Mouse (Mus musculus) intestine, embryonic 15.5 days (tissue): ENCODE measurements around the gene Eef1akmt2. TPM values are rescaled to one million over a fixed set of nuclear protein-coding genes. Genes with fewer than 3 reads are reported as not detected.

ENCODE experiments used
- ATAC-seq: fragments of 200-750 bp; cut with Nextera tagmentation; 2 replicates; pipeline ENCODE4 v1.8.0; 2017; ENCODE audit warnings: moderate TSS enrichment, moderate library complexity
- H3K27ac ChIP-seq: fragments of 300-500 bp; sonication (generic); 2 replicates; pipeline ENCODE4 v1.5.1; 2015; ENCODE audit warnings: mild to moderate bottlenecking, inconsistent platforms
- H3K27me3 ChIP-seq: fragments of 300-500 bp; sonication (generic); replicated peaks from 2 replicates; pipeline ENCODE4 v1.6.1; 2015; ENCODE audit warnings: inconsistent platforms
- H3K36me3 ChIP-seq: fragments of 300-500 bp; sonication (generic); 2 replicates; pipeline ENCODE4 v1.6.1; 2015; ENCODE audit warnings: inconsistent platforms
- H3K4me1 ChIP-seq: fragments of 300-500 bp; sonication (generic); replicated peaks from 2 replicates; pipeline ENCODE4 v1.6.1; 2015; ENCODE audit warnings: inconsistent platforms
- H3K4me2 ChIP-seq: fragments of 300-500 bp; sonication (generic); replicated peaks from 2 replicates; pipeline ENCODE4 v1.6.1; 2015; ENCODE audit warnings: mild to moderate bottlenecking, inconsistent platforms
- H3K4me3 ChIP-seq: fragments of 300-500 bp; sonication (generic); replicated peaks from 2 replicates; pipeline ENCODE4 v1.5.1; 2015; ENCODE audit warnings: inconsistent platforms
- H3K9ac ChIP-seq: fragments of 300-500 bp; sonication (generic); 2 replicates; pipeline ENCODE4 v1.6.1; 2015; ENCODE audit warnings: inconsistent platforms
- H3K9me3 ChIP-seq: fragments of 300-500 bp; sonication (generic); 2 replicates; pipeline ENCODE4 v1.6.1; 2016; ENCODE audit warnings: inconsistent platforms
- WGBS: fragments of 180-500 bp; shearing (Covaris S2); methylation state at CpG from one replicate; pipeline ENCODE4 v1.1.7; 2015; 5-methylcytosine and 5-hydroxymethylcytosine counted together
- polyA plus RNA-seq: library from polyadenylated mRNA; unstranded; fragments of >200 nt; fragmentation: Nextera tagmentation; extraction: Ambion mirVana; gene quantifications from 2 replicates; pipeline ENCODE4 v1.2.1, GENCODE M21; 2015

The Eef1akmt2 gene
- polyA plus RNA-seq, 1 experiment from 2014 or later: 64.4 TPM

- no peaks in the 10 kb centered on the region for H3K9me3 ChIP-seq
- H3K27ac ChIP-seq: no peak overlapping the region
- H3K4me2 ChIP-seq: no peak overlapping the region
- no peaks in the 10 kb centered on the region for H3K27me3 ChIP-seq
- 0 out of 2 replicates have a peak, but pooled peaks cover under 1% of the 10 kb centered on the region for H3K36me3 ChIP-seq
- no peak overlapping the region for H3K4me3 ChIP-seq
- no peak overlapping the region for H3K9ac ChIP-seq
- H3K4me1 ChIP-seq: no peaks in the 10 kb centered on the region
- no peak for ATAC-seq
- 95% methylated on average over 8 of the region's 8 CpGs for WGBS
Measured at GRCm38 (mm10) chr7:132889691-132890090, 37.2 kb upstream of the Eef1akmt2 start.

- H3K27me3 ChIP-seq: no peaks in the 10 kb centered on the region
- no peak overlapping the region for H3K9ac ChIP-seq
- H3K4me1 ChIP-seq: no peaks in the 10 kb centered on the region
- no peak overlapping the region for H3K4me2 ChIP-seq
- ATAC-seq: no peak
- H3K4me3 ChIP-seq: no peak overlapping the region
- 64% methylated on average over 4 of the region's 4 CpGs for WGBS
- H3K9me3 ChIP-seq: no peaks in the 10 kb centered on the region
- H3K27ac ChIP-seq: no peak overlapping the region
- H3K36me3 ChIP-seq: peaks cover 8% of the 10 kb centered on the region; the same call in 1 of the 2 replicates
Measured at GRCm38 (mm10) chr7:132888518-132889249, 36.2 kb upstream of the Eef1akmt2 start.

GRCm38 (mm10) chr7:132888052-132888451, 35.6 kb upstream of the Eef1akmt2 start:
- Histone ChIP-seq H3K27me3 (no peaks in the 10 kb centered on the region), H3K4me1 (no peaks in the 10 kb centered on the region), H3K9me3 (no peaks in the 10 kb centered on the region), H3K9ac (no peak overlapping the region), H3K4me3 (no peak overlapping the region), H3K4me2 (no peak overlapping the region), H3K27ac (no peak overlapping the region), H3K36me3 (peaks cover 14% of the 10 kb centered on the region; the same call in 1 of the 2 replicates)
- no peak for ATAC-seq
- 56% methylated on average over 3 of the region's 3 CpGs for WGBS

GRCm38 (mm10) chr7:132887019-132887804, 34.7 kb upstream of the Eef1akmt2 start:
- 54% methylated on average over 7 of the region's 7 CpGs for WGBS
- no peak for ATAC-seq
- Histone ChIP-seq H3K9me3 (no peaks in the 10 kb centered on the region), H3K4me2 (no peak overlapping the region), H3K4me3 (no peak overlapping the region), H3K9ac (no peak overlapping the region), H3K4me1 (no peaks in the 10 kb centered on the region), H3K27ac (no peak overlapping the region), H3K36me3 (peaks cover 21% of the 10 kb centered on the region; the same call in 1 of the 2 replicates), H3K27me3 (no peaks in the 10 kb centered on the region)

- H3K9me3 ChIP-seq: no peaks in the 10 kb centered on the region
- H3K36me3 ChIP-seq: peaks cover 46% of the 10 kb centered on the region
- H3K27me3 ChIP-seq: no peaks in the 10 kb centered on the region
- H3K4me1 ChIP-seq: no peaks in the 10 kb centered on the region
- H3K27ac ChIP-seq: no peak overlapping the region
- H3K9ac ChIP-seq: no peak overlapping the region
- no peak overlapping the region for H3K4me3 ChIP-seq
- WGBS: 91% methylated on average over 7 of the region's 7 CpGs
- ATAC-seq: no peak
- no peak overlapping the region for H3K4me2 ChIP-seq
Measured at GRCm38 (mm10) chr7:132884031-132884430, 31.6 kb upstream of the Eef1akmt2 start.

GRCm38 (mm10) chr7:132882343-132882742, 29.9 kb upstream of the Eef1akmt2 start:
- WGBS: 66% methylated on average over 2 of the region's 2 CpGs
- H3K4me2 ChIP-seq: no peak overlapping the region
- no peaks in the 10 kb centered on the region for H3K27me3 ChIP-seq
- peaks cover 57% of the 10 kb centered on the region for H3K36me3 ChIP-seq
- H3K9me3 ChIP-seq: no peaks in the 10 kb centered on the region
- no peak overlapping the region for H3K9ac ChIP-seq
- no peak overlapping the region for H3K4me3 ChIP-seq
- H3K4me1 ChIP-seq: no peaks in the 10 kb centered on the region
- no peak overlapping the region for H3K27ac ChIP-seq
- ATAC-seq: no peak

GRCm38 (mm10) chr7:132880276-132880675, 27.8 kb upstream of the Eef1akmt2 start:
- Histone ChIP-seq H3K9ac (no peak overlapping the region), H3K4me1 (no peaks in the 10 kb centered on the region), H3K4me2 (no peak overlapping the region), H3K9me3 (no peaks in the 10 kb centered on the region), H3K4me3 (no peak overlapping the region), H3K36me3 (peaks cover 77% of the 10 kb centered on the region), H3K27me3 (no peaks in the 10 kb centered on the region), H3K27ac (no peak overlapping the region)
- WGBS: 60% methylated on average over 1 of the region's 1 CpGs
- ATAC-seq: no peak

GRCm38 (mm10) chr7:132875391-132876086, 23.1 kb upstream of the Eef1akmt2 start:
- Histone ChIP-seq H3K27me3 (no peaks in the 10 kb centered on the region), H3K4me2 (no peak overlapping the region), H3K4me1 (no peaks in the 10 kb centered on the region), H3K9me3 (no peaks in the 10 kb centered on the region), H3K27ac (no peak overlapping the region), H3K4me3 (no peak overlapping the region), H3K9ac (no peak overlapping the region), H3K36me3 (peaks cover 59% of the 10 kb centered on the region)
- no peak for ATAC-seq
- 88% methylated on average over 2 of the region's 2 CpGs for WGBS

- WGBS: 92% methylated on average over 2 of the region's 2 CpGs
Measured at GRCm38 (mm10) chr7:132873043-132873442, 20.6 kb upstream of the Eef1akmt2 start.

GRCm38 (mm10) chr7:132866316-132866715, 13.8 kb upstream of the Eef1akmt2 start:
- H3K4me3 ChIP-seq: no peak overlapping the region

More at GRCm38 (mm10) chr7:132873043-132873442, 20.6 kb upstream of the Eef1akmt2 start:
- Histone ChIP-seq H3K9ac (no peak overlapping the region), H3K9me3 (no peaks in the 10 kb centered on the region), H3K4me3 (no peak overlapping the region), H3K4me2 (no peak overlapping the region), H3K36me3 (peaks cover 50% of the 10 kb centered on the region), H3K4me1 (no peaks in the 10 kb centered on the region), H3K27ac (no peak overlapping the region), H3K27me3 (no peaks in the 10 kb centered on the region)
- ATAC-seq: no peak

GRCm38 (mm10) chr7:132859042-132859958, 6.8 kb upstream of the Eef1akmt2 start, which contains the start of gene Abraxas2:
Gene Abraxas2, plus strand, starts transcription at chr7:132859225.
- peak within 1 kb of the TSS; percentile 71 for H3K4me2 ChIP-seq
- H3K4me1 ChIP-seq: 0 out of 2 replicates have a peak, but pooled peaks cover 6% of the 10 kb centered on the region
- H3K4me3 ChIP-seq: peak within 1 kb of the TSS; percentile 94
- H3K27me3 ChIP-seq: no peaks in the 10 kb centered on the region
- peak; percentile 98 for ATAC-seq
- no peaks in the 10 kb centered on the region for H3K36me3 ChIP-seq
- H3K27ac ChIP-seq: peak within 1 kb of the TSS; percentile 87
- no peaks in the 10 kb centered on the region for H3K9me3 ChIP-seq
- under 1% methylated on average over 53 of the region's 53 CpGs for WGBS
- peak within 1 kb of the TSS; percentile 88 for H3K9ac ChIP-seq

More at GRCm38 (mm10) chr7:132866316-132866715, 13.8 kb upstream of the Eef1akmt2 start:
- no peak overlapping the region for H3K9ac ChIP-seq
- H3K27ac ChIP-seq: no peak overlapping the region
- H3K9me3 ChIP-seq: no peaks in the 10 kb centered on the region
- H3K4me1 ChIP-seq: no peaks in the 10 kb centered on the region
- no peaks in the 10 kb centered on the region for H3K27me3 ChIP-seq
- H3K4me2 ChIP-seq: no peak overlapping the region
- no peak for ATAC-seq
- H3K36me3 ChIP-seq: peaks cover 23% of the 10 kb centered on the region
- WGBS: 91% methylated on average over 9 of the region's 9 CpGs
